Mouse (Mus musculus) ovary, postnatal 10 days (tissue): Measurements from ENCODE around the gene Olfr969.
"Not testable (repeated sequence)": the region's sequence is repeated elsewhere in the genome, so short reads cannot be mapped to it uniquely, and the experiment has no call there.

Experiments
- DNase-seq: peaks from one replicate; pipeline ENCODE4 v3.0.0; 2022; ENCODE audit warnings: low spot score

Olfr969 gene

GRCm38 (mm10) chr9:39790558-39790957 is at the start of gene Olfr969:
Olfr969 (plus strand) TSS chr9:39790945.
- no peak for DNase-seq

- DNase-seq = no peak
Measured at GRCm38 (mm10) chr9:39745949-39746348, 44.8 kb upstream of the Olfr969 start, which contains the start of gene Olfr967. Olfr967 (plus strand) TSS chr9:39746249.

GRCm38 (mm10) chr9:39746428-39746827 is 44.3 kb upstream of the Olfr969 start:
- DNase-seq = no peak

- no peak for DNase-seq
Measured at GRCm38 (mm10) chr9:39783153-39783552, 7.6 kb upstream of the Olfr969 start, which contains the start of gene Olfr968. Olfr968 (minus strand) TSS chr9:39783253.

GRCm38 (mm10) chr9:39808560-39808959 is 17.8 kb downstream of the Olfr969 start, which contains the start of gene Olfr970:
Olfr970 (plus strand) TSS chr9:39808860.
- DNase-seq = no peak

GRCm38 (mm10) chr9:39836576-39836975 is 45.8 kb downstream of the Olfr969 start, which contains the start of gene Olfr971:
Olfr971 (plus strand) TSS chr9:39836876.
- DNase-seq = not testable (repeated sequence)
